Mouse (Mus musculus) midbrain, embryonic 13.5 days (tissue): ENCODE results near the gene Ptgis. TPM values are rescaled to one million over a fixed set of nuclear protein-coding genes. Genes with fewer than 3 reads are reported as not detected.

Source experiments
- ATAC-seq: fragments of 200-750 bp; cut with Nextera tagmentation; 2 replicates; pipeline ENCODE4 v1.8.0; 2017; ENCODE audit warnings: mild to moderate bottlenecking, moderate TSS enrichment, moderate library complexity
- H3K27ac ChIP-seq: fragments of 300-500 bp; sonication (generic); 2 replicates; pipeline ENCODE4 v1.5.1; 2015; ENCODE audit warnings: inconsistent platforms, mild to moderate bottlenecking, moderate library complexity
- H3K27me3 ChIP-seq: fragments of 300-500 bp; sonication (generic); 2 replicates; pipeline ENCODE4 v1.6.1; 2015; ENCODE audit warnings: mild to moderate bottlenecking, inconsistent platforms
- H3K36me3 ChIP-seq: fragments of 300-500 bp; sonication (generic); 2 replicates; pipeline ENCODE4 v1.6.1; 2015; ENCODE audit warnings: mild to moderate bottlenecking, inconsistent platforms
- H3K4me1 ChIP-seq: fragments of 300-500 bp; sonication (generic); replicated peaks from 2 replicates; pipeline ENCODE4 v1.6.1; 2015; ENCODE audit warnings: inconsistent platforms
- H3K4me2 ChIP-seq: fragments of 300-500 bp; sonication (generic); replicated peaks from 2 replicates; pipeline ENCODE4 v1.6.1; 2015; ENCODE audit warnings: moderate library complexity, mild to moderate bottlenecking, inconsistent platforms
- H3K4me3 ChIP-seq: fragments of 300-500 bp; sonication (generic); replicated peaks from 2 replicates; pipeline ENCODE4 v1.5.1; 2015; ENCODE audit warnings: mild to moderate bottlenecking, inconsistent platforms
- H3K9ac ChIP-seq: fragments of 300-500 bp; sonication (generic); replicated peaks from 2 replicates; pipeline ENCODE4 v1.6.1; 2015; ENCODE audit warnings: mild to moderate bottlenecking, inconsistent platforms
- H3K9me3 ChIP-seq: fragments of 300-500 bp; sonication (generic); 2 replicates; pipeline ENCODE4 v1.6.1; 2016; ENCODE audit warnings: mild to moderate bottlenecking, inconsistent platforms
- WGBS: fragments of 180-500 bp; shearing (Covaris S2); methylation state at CpG from one replicate; pipeline ENCODE4 v1.1.7; 2015; 5-methylcytosine and 5-hydroxymethylcytosine counted together
- polyA plus RNA-seq: library from polyadenylated mRNA; unstranded; fragments of >200 nt; fragmentation: Nextera tagmentation; extraction: Ambion mirVana; gene quantifications from 2 replicates; pipeline ENCODE4 v1.2.1, GENCODE M21; 2015

Ptgis gene
- polyA plus RNA-seq, 1 experiment from 2014 or later, result 4.5 TPM

DNA sequence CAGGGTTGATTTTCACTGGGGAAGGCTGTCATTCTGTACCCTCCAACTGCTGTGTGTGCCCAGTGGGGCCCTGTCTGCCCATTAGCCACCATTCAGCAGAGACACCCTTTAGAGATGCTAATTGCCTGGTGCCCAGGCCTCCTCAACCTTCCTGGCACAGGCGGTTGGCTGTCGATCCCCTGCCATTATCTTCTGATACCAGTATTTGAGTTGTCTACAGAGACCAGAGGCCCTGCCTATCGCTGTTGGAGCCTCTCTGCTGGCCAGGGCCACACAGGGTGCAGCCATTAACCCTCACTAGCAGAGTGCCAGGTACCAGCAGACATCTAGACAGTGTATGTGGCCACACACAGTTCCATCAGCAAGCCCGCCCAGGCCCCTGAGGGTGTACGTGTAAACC is 81.6 kb downstream of the Ptgis start:
- peaks cover 10% of the 10 kb centered on the region; the same call in 1 of the 2 replicates for H3K36me3 ChIP-seq
- no peak for ATAC-seq
- H3K4me1 ChIP-seq, result peaks cover 17% of the 10 kb centered on the region
- H3K9ac ChIP-seq, result no peak overlapping the region
- no peaks in the 10 kb centered on the region for H3K27me3 ChIP-seq
- no peaks in the 10 kb centered on the region for H3K9me3 ChIP-seq
- no peak overlapping the region for H3K27ac ChIP-seq
- H3K4me2 ChIP-seq, result no peak overlapping the region
- no peak overlapping the region for H3K4me3 ChIP-seq
- WGBS, result 76% methylated on average over 5 of the region's 5 CpGs

- peak overlapping the region; percentile 47; the same call in 1 of the 2 replicates for H3K27ac ChIP-seq
- WGBS, result 38% methylated on average over 9 of the region's 9 CpGs
- H3K27me3 ChIP-seq, result no peaks in the 10 kb centered on the region
- peaks cover 5% of the 10 kb centered on the region; the same call in 1 of the 2 replicates for H3K36me3 ChIP-seq
- peaks cover 17% of the 10 kb centered on the region for H3K4me1 ChIP-seq
- H3K9ac ChIP-seq, result 0 out of 2 replicates have a peak overlapping the region, but pooled peaks have one; percentile 41
- peak; percentile 40; the same call in 1 of the 2 replicates for ATAC-seq
- no peak overlapping the region for H3K4me2 ChIP-seq
- H3K9me3 ChIP-seq, result no peaks in the 10 kb centered on the region
- H3K4me3 ChIP-seq, result no peak overlapping the region
Observed at GRCm38 (mm10) chr2:167156118-167156715, 84.2 kb downstream of the Ptgis start.

DNA sequence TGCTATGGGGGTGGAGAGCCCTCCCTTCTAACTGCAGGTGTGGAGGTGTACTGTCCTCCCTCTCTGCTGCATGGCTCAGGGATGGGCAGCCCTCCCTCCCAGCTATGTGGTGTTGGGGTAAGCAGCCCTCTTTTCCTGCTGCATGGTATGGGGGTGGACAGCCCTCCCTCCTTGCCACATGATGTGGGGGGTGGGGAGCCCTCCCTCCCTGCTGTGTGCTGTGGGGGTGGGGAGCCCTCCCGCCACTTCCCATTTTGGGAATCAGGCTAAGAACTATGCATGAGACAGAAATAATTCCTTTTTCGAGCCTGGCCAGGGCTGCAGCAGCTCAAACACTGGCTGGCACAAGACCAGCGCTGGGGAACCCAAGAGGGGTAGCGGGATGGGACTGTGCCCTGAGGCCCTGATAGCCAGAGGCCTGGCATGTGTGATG is 84.8 kb downstream of the Ptgis start:
- 0 out of 2 replicates have a peak, but pooled peaks cover 2% of the 10 kb centered on the region for H3K9me3 ChIP-seq
- 46% methylated on average over 4 of the region's 4 CpGs for WGBS
- H3K4me3 ChIP-seq, result no peak overlapping the region
- H3K9ac ChIP-seq, result peak overlapping the region; percentile 41; the same call in 1 of the 2 replicates
- H3K4me1 ChIP-seq, result peaks cover 17% of the 10 kb centered on the region
- peak; percentile 67 for ATAC-seq
- H3K36me3 ChIP-seq, result no peaks in the 10 kb centered on the region
- H3K4me2 ChIP-seq, result no peak overlapping the region
- no peaks in the 10 kb centered on the region for H3K27me3 ChIP-seq
- peak overlapping the region; percentile 47; the same call in 1 of the 2 replicates for H3K27ac ChIP-seq

GRCm38 (mm10) chr2:167150880-167151279 is 89.5 kb downstream of the Ptgis start:
- no peak overlapping the region for H3K9ac ChIP-seq
- H3K36me3 ChIP-seq, result no peaks in the 10 kb centered on the region
- peaks cover 16% of the 10 kb centered on the region for H3K4me1 ChIP-seq
- 96% methylated on average over 6 of the region's 6 CpGs for WGBS
- H3K9me3 ChIP-seq, result 0 out of 2 replicates have a peak, but pooled peaks cover 2% of the 10 kb centered on the region
- H3K4me3 ChIP-seq, result no peak overlapping the region
- ATAC-seq, result no peak
- no peaks in the 10 kb centered on the region for H3K27me3 ChIP-seq
- no peak overlapping the region for H3K4me2 ChIP-seq
- H3K27ac ChIP-seq, result no peak overlapping the region

- 96% methylated on average over 7 of the region's 7 CpGs for WGBS
Observed at GRCm38 (mm10) chr2:167150135-167150534, 90.3 kb downstream of the Ptgis start.

DNA sequence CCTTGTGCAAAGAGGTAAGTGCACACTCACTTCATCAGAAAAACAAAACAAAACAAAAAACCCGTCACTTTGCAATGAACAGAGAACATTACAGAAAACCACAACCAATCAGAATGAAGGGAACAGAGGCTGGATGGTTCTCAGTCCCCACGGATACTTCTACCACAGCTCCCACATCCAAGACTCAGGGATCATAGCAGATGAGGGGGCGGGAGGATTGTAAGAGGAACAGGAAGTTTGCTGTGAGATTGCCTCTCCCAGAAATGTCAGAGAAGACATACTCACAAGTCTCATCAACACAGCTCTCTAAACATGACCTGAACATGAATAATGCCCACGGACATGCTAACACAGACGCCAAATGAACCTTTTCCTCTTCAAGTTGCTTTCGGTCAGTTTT is 91.4 kb downstream of the Ptgis start:
- no peak for ATAC-seq
- Histone ChIP-seq H3K27me3 (no peaks in the 10 kb centered on the region), H3K4me3 (no peak overlapping the region), H3K36me3 (no peaks in the 10 kb centered on the region), H3K27ac (no peak overlapping the region), H3K9ac (no peak overlapping the region), H3K4me1 (peaks cover 26% of the 10 kb centered on the region), H3K4me2 (no peak overlapping the region), H3K9me3 (0 out of 2 replicates have a peak, but pooled peaks cover 2% of the 10 kb centered on the region)
- WGBS, result 93% methylated on average over 6 of the region's 6 CpGs

More at GRCm38 (mm10) chr2:167150135-167150534, 90.3 kb downstream of the Ptgis start:
- Histone ChIP-seq H3K4me2 (no peak overlapping the region), H3K36me3 (no peaks in the 10 kb centered on the region), H3K27me3 (no peaks in the 10 kb centered on the region), H3K4me3 (no peak overlapping the region), H3K4me1 (peaks cover 16% of the 10 kb centered on the region), H3K27ac (no peak overlapping the region), H3K9ac (no peak overlapping the region), H3K9me3 (0 out of 2 replicates have a peak, but pooled peaks cover 2% of the 10 kb centered on the region)
- no peak for ATAC-seq

- Histone ChIP-seq H3K27ac (no peak overlapping the region), H3K27me3 (no peaks in the 10 kb centered on the region), H3K4me2 (no peak overlapping the region), H3K36me3 (no peaks in the 10 kb centered on the region), H3K4me3 (no peak overlapping the region), H3K4me1 (peaks cover 30% of the 10 kb centered on the region), H3K9ac (no peak overlapping the region), H3K9me3 (0 out of 2 replicates have a peak, but pooled peaks cover 2% of the 10 kb centered on the region)
- 85% methylated on average over 8 of the region's 8 CpGs for WGBS
- no peak for ATAC-seq
Observed at GRCm38 (mm10) chr2:167147708-167148107, 92.7 kb downstream of the Ptgis start.

DNA sequence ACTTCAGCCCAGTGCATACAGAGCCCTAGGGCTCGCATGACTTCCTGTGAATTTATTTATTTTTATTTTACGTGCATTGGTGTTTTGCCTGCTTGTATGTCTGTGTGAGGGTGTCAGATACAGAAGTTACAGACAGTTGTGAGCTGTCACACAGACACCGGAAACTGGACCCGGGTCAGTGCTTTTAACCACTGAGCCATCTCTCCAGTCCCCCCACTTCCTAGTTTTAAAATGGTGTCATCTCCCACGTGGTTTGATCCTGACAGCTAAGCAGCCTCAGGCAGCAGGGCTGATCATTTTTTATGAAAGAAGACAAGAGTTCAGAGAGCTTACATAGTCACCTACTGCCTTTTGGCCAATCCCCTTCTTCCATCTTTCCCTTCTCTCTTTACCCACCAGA is 94.5 kb downstream of the Ptgis start:
- ATAC-seq, result no peak
- peak overlapping the region; percentile 48; the same call in 1 of the 2 replicates for H3K27ac ChIP-seq
- WGBS, result 72% methylated on average over 5 of the region's 5 CpGs
- no peak overlapping the region for H3K4me3 ChIP-seq
- no peak overlapping the region for H3K4me2 ChIP-seq
- no peak overlapping the region for H3K9ac ChIP-seq
- no peaks in the 10 kb centered on the region for H3K27me3 ChIP-seq
- 0 out of 2 replicates have a peak, but pooled peaks cover 2% of the 10 kb centered on the region for H3K9me3 ChIP-seq
- H3K4me1 ChIP-seq, result peaks cover 30% of the 10 kb centered on the region
- H3K36me3 ChIP-seq, result no peaks in the 10 kb centered on the region

- ATAC-seq, result peak; percentile 74
- peak overlapping the region; percentile 69 for H3K27ac ChIP-seq
- no peaks in the 10 kb centered on the region for H3K9me3 ChIP-seq
- H3K4me1 ChIP-seq, result peaks cover 30% of the 10 kb centered on the region
- WGBS, result 12% methylated on average over 14 of the region's 14 CpGs
- no peak overlapping the region for H3K4me3 ChIP-seq
- H3K9ac ChIP-seq, result peak overlapping the region; percentile 41; the same call in 1 of the 2 replicates
- H3K36me3 ChIP-seq, result no peaks in the 10 kb centered on the region
- 0 out of 2 replicates have a peak overlapping the region, but pooled peaks have one; percentile 2 for H3K4me2 ChIP-seq
- H3K27me3 ChIP-seq, result no peaks in the 10 kb centered on the region
Observed at GRCm38 (mm10) chr2:167144439-167145307, 95.7 kb downstream of the Ptgis start.

DNA sequence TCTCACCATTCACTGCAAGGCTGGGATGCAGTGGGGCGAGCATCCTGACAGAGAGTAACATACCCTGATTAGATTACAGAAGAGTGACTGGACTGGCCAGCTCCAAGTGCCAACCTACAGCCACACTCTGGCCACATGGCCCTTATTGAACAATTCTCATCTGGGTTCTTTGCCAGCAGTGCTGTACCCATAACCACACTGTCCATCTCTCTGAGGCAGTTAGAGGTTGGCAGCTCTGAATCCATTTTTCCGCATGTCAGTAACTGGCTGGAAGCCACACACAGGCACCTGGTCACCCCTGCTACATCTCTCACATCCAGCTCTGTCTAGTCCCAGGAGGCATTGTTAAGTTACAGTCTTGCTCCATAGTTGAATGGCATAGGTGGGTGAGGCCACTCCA is 96.5 kb downstream of the Ptgis start:
- H3K27me3 ChIP-seq, result no peaks in the 10 kb centered on the region
- H3K27ac ChIP-seq, result peak overlapping the region; percentile 69
- no peaks in the 10 kb centered on the region for H3K36me3 ChIP-seq
- H3K9ac ChIP-seq, result 0 out of 2 replicates have a peak overlapping the region, but pooled peaks have one; percentile 14
- no peaks in the 10 kb centered on the region for H3K9me3 ChIP-seq
- H3K4me3 ChIP-seq, result no peak overlapping the region
- H3K4me2 ChIP-seq, result no peak overlapping the region
- ATAC-seq, result no peak
- H3K4me1 ChIP-seq, result peaks cover 30% of the 10 kb centered on the region
- WGBS, result 72% methylated on average over 2 of the region's 2 CpGs

GRCm38 (mm10) chr2:167142282-167142681 is 98.1 kb downstream of the Ptgis start:
- 86% methylated on average over 3 of the region's 3 CpGs for WGBS
- no peak overlapping the region for H3K9ac ChIP-seq
- no peaks in the 10 kb centered on the region for H3K9me3 ChIP-seq
- no peaks in the 10 kb centered on the region for H3K27me3 ChIP-seq
- no peaks in the 10 kb centered on the region for H3K36me3 ChIP-seq
- H3K4me3 ChIP-seq, result no peak overlapping the region
- ATAC-seq, result no peak
- H3K4me2 ChIP-seq, result no peak overlapping the region
- H3K27ac ChIP-seq, result no peak overlapping the region
- H3K4me1 ChIP-seq, result peaks cover 31% of the 10 kb centered on the region

DNA sequence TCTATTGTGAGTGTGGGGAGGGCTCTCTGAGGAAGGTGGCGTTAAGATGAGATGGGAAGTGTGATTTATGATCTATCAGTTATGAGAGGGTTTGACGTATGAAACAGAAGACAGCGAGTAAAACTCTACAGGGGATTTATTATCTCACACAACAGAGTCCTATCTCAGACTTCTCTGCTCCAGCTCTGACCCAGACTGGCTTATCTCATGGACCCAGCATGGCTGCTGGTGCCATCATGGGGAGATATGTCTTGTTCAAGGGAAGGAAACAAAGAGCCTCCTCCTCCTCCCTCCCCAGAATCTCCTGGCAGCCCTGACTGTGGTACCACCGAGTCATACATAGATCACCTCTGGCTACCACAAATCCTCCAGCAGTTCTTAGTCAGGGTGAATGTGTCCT is 98.6 kb downstream of the Ptgis start:
- Histone ChIP-seq H3K9me3 (no peaks in the 10 kb centered on the region), H3K36me3 (no peaks in the 10 kb centered on the region), H3K27me3 (no peaks in the 10 kb centered on the region), H3K4me3 (no peak overlapping the region), H3K27ac (no peak overlapping the region), H3K4me2 (no peak overlapping the region), H3K9ac (no peak overlapping the region), H3K4me1 (peaks cover 35% of the 10 kb centered on the region)
- no peak for ATAC-seq
- 82% methylated on average over 4 of the region's 4 CpGs for WGBS
